Mouse (Mus musculus) MEL (cell line): ENCODE measurements around the gene Pstpip1. TPM values are rescaled to one million over a fixed set of nuclear protein-coding genes. Genes with fewer than 3 reads are reported as not detected.

Experiments used
- DNase-seq: peaks from one replicate; pipeline ENCODE4 v3.0.0; 2011; ENCODE audit warnings: low read depth, low spot score
- H3K27ac ChIP-seq: 2 replicates; pipeline ENCODE4 v1.5.1; 2012; ENCODE audit warnings: low read depth, mild to moderate bottlenecking, control low read depth, low read length, moderate library complexity; ENCODE audit not compliant: control insufficient read depth
- H3K27me3 ChIP-seq, 2 experiments: fragments of 150-350 bp in 1 of 2; sonication (generic) in 1 of 2; 2 replicates each; pipeline ENCODE4 v1.6.1; 2012; ENCODE audit warnings: low read length in 2 of 2, mild to moderate bottlenecking in 2 of 2, improper control_type of control experiment in 1 of 2, moderate library complexity in 1 of 2; ENCODE audit not compliant: insufficient read depth in 2 of 2, control insufficient read depth in 1 of 2
- H3K36me3 ChIP-seq, 2 experiments: 2 replicates each; pipeline ENCODE4 v1.6.1; 2012 to 2014; ENCODE audit warnings: low read length in 2 of 2, improper control_type of control experiment in 1 of 2, inconsistent platforms in 1 of 2, mild to moderate bottlenecking in 1 of 2; ENCODE audit not compliant: insufficient read depth in 2 of 2, control insufficient read depth in 1 of 2
- H3K4me1 ChIP-seq, 2 experiments: fragments of 150-350 bp in 1 of 2; sonication (generic) in 1 of 2; 2 replicates each; pipeline ENCODE4 v1.6.1; 2012; ENCODE audit warnings: low read length in 2 of 2, improper control_type of control experiment in 1 of 2, mild to moderate bottlenecking in 1 of 2; ENCODE audit not compliant: insufficient read depth in 2 of 2, control insufficient read depth in 1 of 2
- H3K4me3 ChIP-seq, 2 experiments: fragments of 150-350 bp in 1 of 2; sonication (generic) in 1 of 2; 2 replicates each; pipeline ENCODE4 v1.5.1; 2012; ENCODE audit warnings: low read depth in 2 of 2, low read length in 2 of 2, mild to moderate bottlenecking in 2 of 2, moderate library complexity in 2 of 2, control low read depth in 1 of 2, improper control_type of control experiment in 1 of 2; ENCODE audit not compliant: control insufficient read depth in 1 of 2, insufficient read depth in 1 of 2
- H3K79me2 ChIP-seq: 2 replicates; pipeline ENCODE4 v1.6.1; 2012; ENCODE audit warnings: mild to moderate bottlenecking, low read length, moderate library complexity; ENCODE audit not compliant: control insufficient read depth, poor library complexity, insufficient read depth
- H3K9ac ChIP-seq: 2 replicates; pipeline ENCODE4 v1.6.1; 2012; ENCODE audit warnings: low read depth, mild to moderate bottlenecking, control low read depth, low read length, moderate library complexity; ENCODE audit not compliant: control insufficient read depth, poor library complexity, severe bottlenecking
- H3K9me3 ChIP-seq: fragments of 150-350 bp; sonication (generic); replicated peaks from 2 replicates; pipeline ENCODE4 v1.6.1; 2012; ENCODE audit warnings: mild to moderate bottlenecking, low read length, improper control_type of control experiment, moderate library complexity; ENCODE audit not compliant: insufficient read depth
- BHLHE40 ChIP-seq: IDR thresholded peaks from 2 replicates; pipeline ENCODE4 v1.6.1; 2012; ENCODE audit warnings: low read depth, mild to moderate bottlenecking, inconsistent platforms, low read length, improper control_type of control experiment, borderline replicate concordance
- CHD1 ChIP-seq: IDR thresholded peaks from 2 replicates; pipeline ENCODE4 v1.6.1; 2012; ENCODE audit warnings: low read depth, mild to moderate bottlenecking, inconsistent platforms, low read length, improper control_type of control experiment
- CTCF ChIP-seq, 3 experiments: IDR thresholded peaks in 2 of 3; conservative IDR thresholded peaks in 1 of 3; 2 replicates each; pipeline ENCODE4 v1.5.1; 2011 to 2012; ENCODE audit warnings: low read length in 3 of 3, low read depth in 2 of 3, mild to moderate bottlenecking in 2 of 3, improper control_type of control experiment in 1 of 3, inconsistent platforms in 1 of 3, mixed read lengths in 1 of 3, moderate library complexity in 1 of 3; ENCODE audit not compliant: control insufficient read depth in 1 of 3, insufficient read depth in 1 of 3, poor library complexity in 1 of 3, severe bottlenecking in 1 of 3
- E2F4 ChIP-seq: IDR thresholded peaks from 2 replicates; pipeline ENCODE4 v1.6.1; 2011; ENCODE audit warnings: low read depth, low read length, improper control_type of control experiment, borderline replicate concordance
- ELF1 ChIP-seq: IDR thresholded peaks from 2 replicates; pipeline ENCODE4 v1.6.1; 2014; ENCODE audit warnings: low read depth, mild to moderate bottlenecking, inconsistent platforms, low read length, improper control_type of control experiment, moderate library complexity
- ETS1 ChIP-seq: IDR thresholded peaks from 2 replicates; pipeline ENCODE4 v1.6.1; 2012; ENCODE audit warnings: low read depth, mild to moderate bottlenecking, inconsistent platforms, low read length, improper control_type of control experiment, moderate library complexity
- GABPA ChIP-seq: IDR thresholded peaks from 2 replicates; pipeline ENCODE4 v1.6.1; 2012; ENCODE audit warnings: low read depth, mild to moderate bottlenecking, inconsistent platforms, low read length, improper control_type of control experiment, moderate library complexity
- GATA1 ChIP-seq: IDR thresholded peaks from 2 replicates; pipeline ENCODE4 v1.6.1; 2011; ENCODE audit warnings: low read depth, low read length, improper control_type of control experiment
- JUND ChIP-seq: IDR thresholded peaks from 2 replicates; pipeline ENCODE4 v1.6.1; 2011; ENCODE audit warnings: low read depth, mild to moderate bottlenecking, improper control_type of control experiment, low read length
- MAFK ChIP-seq: IDR thresholded peaks from 2 replicates; pipeline ENCODE4 v1.6.1; 2011; ENCODE audit warnings: low read depth, mild to moderate bottlenecking, low read length, improper control_type of control experiment, borderline replicate concordance
- MAX ChIP-seq: IDR thresholded peaks from 2 replicates; pipeline ENCODE4 v1.6.1; 2011; ENCODE audit warnings: low read length, improper control_type of control experiment
- MAZ ChIP-seq: IDR thresholded peaks from 2 replicates; pipeline ENCODE4 v1.6.1; 2012; ENCODE audit warnings: low read depth, mild to moderate bottlenecking, inconsistent platforms, low read length, improper control_type of control experiment
- MXI1 ChIP-seq: IDR thresholded peaks from 2 replicates; pipeline ENCODE4 v1.6.1; 2011; ENCODE audit warnings: mild to moderate bottlenecking, low read depth, low read length, improper control_type of control experiment
- NELFE ChIP-seq: IDR thresholded peaks from 2 replicates; pipeline ENCODE4 v1.6.1; 2011; ENCODE audit warnings: low read depth, low read length, improper control_type of control experiment
- NRF1 ChIP-seq: IDR thresholded peaks from 2 replicates; pipeline ENCODE4 v1.6.1; 2014; ENCODE audit warnings: low read depth, mild to moderate bottlenecking, inconsistent platforms, low read length, improper control_type of control experiment, moderate library complexity; ENCODE audit not compliant: poor library complexity, insufficient read depth, severe bottlenecking
- POLR2AphosphoS2 ChIP-seq: IDR thresholded peaks from 2 replicates; pipeline ENCODE4 v1.6.1; 2011; ENCODE audit warnings: low read length, improper control_type of control experiment
- RAD21 ChIP-seq: IDR thresholded peaks from 2 replicates; pipeline ENCODE4 v1.6.1; 2011; ENCODE audit warnings: mild to moderate bottlenecking, low read depth, low read length, improper control_type of control experiment
- RCOR1 ChIP-seq: IDR thresholded peaks from 2 replicates; pipeline ENCODE4 v1.6.1; 2012; ENCODE audit warnings: low read depth, mild to moderate bottlenecking, inconsistent platforms, low read length, improper control_type of control experiment
- SIN3A ChIP-seq: IDR thresholded peaks from 2 replicates; pipeline ENCODE4 v1.6.1; 2012; ENCODE audit warnings: low read length, improper control_type of control experiment, inconsistent platforms
- TAL1 ChIP-seq: IDR thresholded peaks from 2 replicates; pipeline ENCODE4 v1.6.1; 2012; ENCODE audit warnings: mild to moderate bottlenecking, inconsistent platforms, low read length, moderate library complexity, mixed read lengths
- TBP ChIP-seq: IDR thresholded peaks from 2 replicates; pipeline ENCODE4 v1.8.0; 2011; ENCODE audit warnings: low read depth, low read length, improper control_type of control experiment
- TCF12 ChIP-seq: IDR thresholded peaks from 2 replicates; pipeline ENCODE4 v1.6.1; 2014; ENCODE audit warnings: low read depth, mild to moderate bottlenecking, inconsistent platforms, low read length, improper control_type of control experiment, moderate library complexity
- USF1 ChIP-seq: IDR thresholded peaks from 2 replicates; pipeline ENCODE4 v1.6.1; 2014; ENCODE audit warnings: low read depth, mild to moderate bottlenecking, inconsistent platforms, low read length, improper control_type of control experiment, moderate library complexity
- USF2 ChIP-seq, 2 experiments: IDR thresholded peaks; 2 replicates each; pipeline ENCODE4 v1.6.1; 2011 to 2012; ENCODE audit warnings: improper control_type of control experiment in 2 of 2, low read length in 2 of 2, borderline replicate concordance in 1 of 2, inconsistent platforms in 1 of 2, low read depth in 1 of 2, mild to moderate bottlenecking in 1 of 2; ENCODE audit not compliant: insufficient read depth in 1 of 2
- ZC3H11A ChIP-seq: IDR thresholded peaks from 2 replicates; pipeline ENCODE4 v1.6.1; 2012; ENCODE audit warnings: low read depth, mild to moderate bottlenecking, inconsistent platforms, low read length, improper control_type of control experiment
- ZKSCAN1 ChIP-seq: IDR thresholded peaks from 2 replicates; pipeline ENCODE4 v1.6.1; 2012; ENCODE audit warnings: low read depth, mild to moderate bottlenecking, inconsistent platforms, low read length, improper control_type of control experiment, moderate library complexity
- polyA plus RNA-seq, 2 experiments: library from polyadenylated mRNA; stranded (reverse) in 1 of 2; unstranded in 1 of 2; fragments of >175 nt in 1 of 2; fragments of >200 nt in 1 of 2; gene quantifications; 2 replicates each; pipeline versions ENCODE4 v1.2.1 to v1.2.4; 2012; ENCODE audit warnings: low replicate concordance in 2 of 2, low read depth in 1 of 2; ENCODE audit not compliant: insufficient read length in 2 of 2, insufficient read depth in 1 of 2, missing spikeins in 1 of 2
- total RNA-seq: library from RNA; depleted of rRNA; stranded (reverse); fragments of 300-350 nt; gene quantifications from 2 replicates; pipeline ENCODE4 v1.2.3, GENCODE M21; 2012

Gene Pstpip1
- total and polyA plus RNA-seq, 3 experiments = 0.04 to 0.22 TPM; not detected in 1

GRCm38 (mm10) chr9:56134614-56135013 is 44.9 kb downstream of the Pstpip1 start:
- H3K4me3 ChIP-seq = no peak overlapping the region
- H3K9me3 ChIP-seq = no peaks in the 10 kb centered on the region
- no peaks in the 10 kb centered on the region for H3K27me3 ChIP-seq
- TF ChIP-seq USF2 (IDR thresholded peaks at IDR 0.05; ENCODE audit: borderline replicate concordance in 1 of 2, insufficient read depth in 1 of 2, low read depth in 1 of 2, low read length in 2 of 2) (no peak), MAZ (no peak), E2F4 (no peak), ZKSCAN1 (no peak), ZC3H11A (no peak), ELF1 (no peak), USF1 (no peak), SIN3A (no peak), TBP (no peak), MAX (no peak), NELFE (no peak), GABPA (no peak), RCOR1 (no peak), MAFK (no peak), GATA1 (no peak), TCF12 (no peak), BHLHE40 (no peak)
- H3K36me3 ChIP-seq = peaks cover 2% of the 10 kb centered on the region in 2 experiments; a peak in 3 of 4 replicates
- H3K9ac ChIP-seq = no peak overlapping the region
- H3K79me2 ChIP-seq = no peaks in the 10 kb centered on the region
- no peak overlapping the region for H3K27ac ChIP-seq
- H3K4me1 ChIP-seq = peaks cover 2 to 5% of the 10 kb centered on the region in 2 experiments; a peak in 1 of 4 replicates
- no peak for DNase-seq

- Histone ChIP-seq H3K4me3 (no peak overlapping the region), H3K27ac (no peak overlapping the region), H3K79me2 (no peaks in the 10 kb centered on the region), H3K9me3 (no peaks in the 10 kb centered on the region), H3K4me1 (peaks cover 2 to 5% of the 10 kb centered on the region in 2 experiments; a peak in 1 of 4 replicates), H3K27me3 (no peaks in the 10 kb centered on the region), H3K36me3 (peaks cover 2% of the 10 kb centered on the region in 2 experiments), H3K9ac (no peak overlapping the region)
- DNase-seq = no peak
- TF ChIP-seq MXI1 (no peak), GATA1 (no peak), ETS1 (no peak), MAX (no peak), NRF1 (no peak), POLR2AphosphoS2 (no peak), JUND (no peak), CHD1 (no peak), RCOR1 (no peak), ZKSCAN1 (no peak), CTCF (IDR thresholded peaks at IDR 0.05 in 2 of 3, conservative IDR thresholded peaks at IDR 0.05 in 1 of 3; ENCODE audit: control insufficient read depth in 1 of 3, insufficient read depth in 1 of 3, low read depth in 2 of 3, low read length in 3 of 3, poor library complexity in 1 of 3, severe bottlenecking in 1 of 3) (no peak), MAFK (no peak), RAD21 (no peak), TAL1 (no peak)
Observed at GRCm38 (mm10) chr9:56135590-56136197, 45.9 kb downstream of the Pstpip1 start.
